Mouse (Mus musculus): ENCODE results near the gene Fgd6. TPM values are rescaled to one million over a fixed set of nuclear protein-coding genes. Genes with fewer than 3 reads are reported as not detected.

Fgd6 gene
- total and polyA plus RNA-seq, 2 experiments from 2014 or later, result 1.4 to 3.1 TPM

DNA sequence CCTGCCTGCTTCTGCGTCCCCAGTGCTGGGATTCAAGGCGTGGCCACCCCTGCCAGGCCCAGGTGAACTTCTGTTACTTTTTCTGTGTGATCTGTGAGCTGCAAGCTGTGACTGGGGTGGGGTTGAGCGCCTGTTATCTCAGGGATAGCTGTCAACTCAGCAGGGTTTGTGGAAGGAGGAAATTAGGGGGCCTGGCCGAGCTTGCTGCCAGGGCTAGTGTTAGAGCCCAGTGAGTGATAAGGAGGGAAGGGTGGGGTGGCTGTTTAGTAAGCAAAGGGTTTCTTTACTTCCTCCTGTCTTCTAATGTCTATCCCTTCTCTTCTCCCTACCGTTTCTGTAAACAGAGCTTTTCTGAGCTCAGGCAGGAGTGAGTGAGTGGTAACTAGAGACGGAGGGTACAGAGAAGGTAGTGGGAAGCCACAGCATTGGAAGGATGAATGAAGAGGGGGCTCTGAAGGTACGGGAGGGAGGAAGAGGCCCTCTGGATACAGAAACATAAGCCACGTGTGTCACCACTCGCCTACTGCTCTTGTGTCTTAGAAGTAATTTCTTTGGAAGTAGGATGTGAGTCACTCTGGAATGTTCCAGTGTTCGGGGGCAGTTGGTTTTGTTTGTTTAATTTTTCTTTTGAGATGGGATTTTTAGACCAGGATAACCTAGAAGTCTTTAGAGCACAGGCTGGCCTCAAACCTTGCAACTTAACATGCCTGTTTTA is 12.2 kb downstream of the Fgd6 start:
- DNase-seq (ENCODE audit: low spot score), result no peak
- no peak overlapping the region for H3K4me3 ChIP-seq (ENCODE audit: low read depth, low read length)
- TF ChIP-seq CTCF (IDR thresholded peaks at IDR 0.05), result no peak
- no peak overlapping the region for H3K4me2 ChIP-seq (ENCODE audit: low read depth, low read length, poor library complexity, severe bottlenecking)
- no peak overlapping the region for H3K27ac ChIP-seq (ENCODE audit: low read depth, low read length)
- no peak overlapping the region for H3K9ac ChIP-seq (replicated peaks; ENCODE audit: low read length, poor library complexity, severe bottlenecking)
- no peaks in the 10 kb centered on the region for H3K9me3 ChIP-seq (ENCODE audit: low read length)
- ATAC-seq (ENCODE audit: low FRiP score), result no peak
- no peaks in the 10 kb centered on the region for H3K36me3 ChIP-seq (ENCODE audit: insufficient read depth, low read length)
- H3K27me3 ChIP-seq (ENCODE audit: insufficient read depth, low read length), result no peaks in the 10 kb centered on the region
- 77% methylated on average over 10 of the region's 10 CpGs for WGBS
- no peaks in the 10 kb centered on the region for H3K4me1 ChIP-seq (ENCODE audit: insufficient read depth, low read length)

DNA sequence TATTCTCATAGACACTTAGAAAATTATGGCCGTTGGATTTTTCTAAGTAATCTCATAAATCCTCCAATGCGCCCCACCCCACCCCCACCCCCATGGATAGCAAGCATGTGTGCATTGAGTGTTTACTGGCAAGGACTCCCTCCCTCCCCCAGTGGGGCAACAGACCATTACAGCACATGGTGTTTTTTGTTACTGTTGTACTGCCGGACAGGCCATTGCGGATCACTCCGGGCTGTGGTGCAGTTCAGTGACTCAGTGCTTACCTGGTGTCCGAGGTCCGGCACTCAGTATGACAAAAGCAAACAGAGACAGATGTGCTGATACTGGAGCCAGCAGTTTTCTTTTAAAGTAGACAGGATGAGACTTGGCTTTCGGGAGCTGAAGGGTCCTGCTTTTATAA is 13.3 kb downstream of the Fgd6 start:
- Histone ChIP-seq H3K9ac (replicated peaks; ENCODE audit: low read length, poor library complexity, severe bottlenecking) (no peak overlapping the region), H3K27me3 (ENCODE audit: insufficient read depth, low read length) (no peaks in the 10 kb centered on the region), H3K4me2 (ENCODE audit: low read depth, low read length, poor library complexity, severe bottlenecking) (no peak overlapping the region), H3K4me3 (ENCODE audit: low read depth, low read length) (no peak overlapping the region), H3K27ac (ENCODE audit: low read depth, low read length) (no peak overlapping the region), H3K9me3 (ENCODE audit: low read length) (no peaks in the 10 kb centered on the region), H3K36me3 (ENCODE audit: insufficient read depth, low read length) (no peaks in the 10 kb centered on the region), H3K4me1 (ENCODE audit: insufficient read depth, low read length) (no peaks in the 10 kb centered on the region)
- no peak for DNase-seq (ENCODE audit: low spot score)
- no peak for TF ChIP-seq CTCF (IDR thresholded peaks at IDR 0.05)
- no peak for ATAC-seq (ENCODE audit: low FRiP score)
- WGBS, result 81% methylated on average over 8 of the region's 8 CpGs

DNA sequence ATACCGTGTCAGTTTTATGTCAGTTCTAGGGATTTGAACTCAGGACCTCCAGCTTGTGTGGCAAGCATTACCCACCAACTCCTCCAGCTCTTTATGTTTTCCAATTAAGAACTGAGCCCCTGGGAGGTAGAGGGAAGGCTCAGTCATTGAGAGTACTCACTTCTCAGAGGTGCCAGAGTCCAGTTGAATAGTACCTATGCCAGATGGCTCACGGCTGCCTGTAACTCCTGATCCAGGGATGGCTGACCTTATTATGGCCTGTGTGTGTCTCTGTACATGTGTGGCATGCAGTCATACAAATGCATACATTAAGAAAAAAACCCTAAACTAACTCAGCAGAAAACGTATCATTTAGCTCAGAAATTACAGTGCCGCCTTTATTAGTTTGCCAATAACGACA is 14.9 kb downstream of the Fgd6 start:
- no peak overlapping the region for H3K27ac ChIP-seq (ENCODE audit: low read depth, low read length)
- no peak overlapping the region for H3K4me2 ChIP-seq (ENCODE audit: low read depth, low read length, poor library complexity, severe bottlenecking)
- no peak overlapping the region for H3K9ac ChIP-seq (replicated peaks; ENCODE audit: low read length, poor library complexity, severe bottlenecking)
- no peaks in the 10 kb centered on the region for H3K36me3 ChIP-seq (ENCODE audit: insufficient read depth, low read length)
- no peaks in the 10 kb centered on the region for H3K27me3 ChIP-seq (ENCODE audit: insufficient read depth, low read length)
- DNase-seq (ENCODE audit: low spot score) (no peak), ATAC-seq (ENCODE audit: low FRiP score) (no peak)
- no peaks in the 10 kb centered on the region for H3K9me3 ChIP-seq (ENCODE audit: low read length)
- H3K4me1 ChIP-seq (ENCODE audit: insufficient read depth, low read length), result no peaks in the 10 kb centered on the region
- 96% methylated on average over 5 of the region's 5 CpGs for WGBS
- no peak overlapping the region for H3K4me3 ChIP-seq (ENCODE audit: low read depth, low read length)
- no peak for TF ChIP-seq CTCF (IDR thresholded peaks at IDR 0.05)

- WGBS, result 79% methylated on average over 6 of the region's 6 CpGs
- DNase-seq (ENCODE audit: low spot score) (no peak), ATAC-seq (ENCODE audit: low FRiP score) (no peak)
- H3K9ac ChIP-seq (replicated peaks; ENCODE audit: low read length, poor library complexity, severe bottlenecking), result no peak overlapping the region
- H3K36me3 ChIP-seq (ENCODE audit: insufficient read depth, low read length), result no peaks in the 10 kb centered on the region
- no peak overlapping the region for H3K4me3 ChIP-seq (ENCODE audit: low read depth, low read length)
- H3K4me1 ChIP-seq (ENCODE audit: insufficient read depth, low read length), result no peaks in the 10 kb centered on the region
- H3K9me3 ChIP-seq (ENCODE audit: low read length), result no peaks in the 10 kb centered on the region
- H3K4me2 ChIP-seq (ENCODE audit: low read depth, low read length, poor library complexity, severe bottlenecking), result no peak overlapping the region
- no peak for TF ChIP-seq CTCF (IDR thresholded peaks at IDR 0.05)
- no peaks in the 10 kb centered on the region for H3K27me3 ChIP-seq (ENCODE audit: insufficient read depth, low read length)
- no peak overlapping the region for H3K27ac ChIP-seq (ENCODE audit: low read depth, low read length)
These were observed 20.7 kb downstream of the Fgd6 start for GRCm38 (mm10) chr10:94056487-94056886.

GRCm38 (mm10) chr10:94059618-94060055 is 23.8 kb downstream of the Fgd6 start:
- no peak for TF ChIP-seq CTCF (IDR thresholded peaks at IDR 0.05)
- Histone ChIP-seq H3K4me3 (ENCODE audit: low read depth, low read length) (no peak overlapping the region), H3K4me1 (ENCODE audit: insufficient read depth, low read length) (no peaks in the 10 kb centered on the region), H3K27me3 (ENCODE audit: insufficient read depth, low read length) (no peaks in the 10 kb centered on the region), H3K9ac (replicated peaks; ENCODE audit: low read length, poor library complexity, severe bottlenecking) (no peak overlapping the region), H3K4me2 (ENCODE audit: low read depth, low read length, poor library complexity, severe bottlenecking) (no peak overlapping the region), H3K36me3 (ENCODE audit: insufficient read depth, low read length) (no peaks in the 10 kb centered on the region), H3K27ac (ENCODE audit: low read depth, low read length) (no peak overlapping the region), H3K9me3 (ENCODE audit: low read length) (no peaks in the 10 kb centered on the region)
- 95% methylated on average over 8 of the region's 8 CpGs for whole genome bisulfite sequencing
- DNase-seq (ENCODE audit: low spot score) (no peak), ATAC-seq (ENCODE audit: low FRiP score) (no peak)

- no peaks in the 10 kb centered on the region for H3K36me3 ChIP-seq (ENCODE audit: insufficient read depth, low read length)
- ATAC-seq (ENCODE audit: low FRiP score) (no peak), DNase-seq (ENCODE audit: low spot score) (no peak)
- H3K27me3 ChIP-seq (ENCODE audit: insufficient read depth, low read length), result no peaks in the 10 kb centered on the region
- 85% methylated on average over 8 of the region's 8 CpGs for WGBS
- no peak for TF ChIP-seq CTCF (IDR thresholded peaks at IDR 0.05)
- no peak overlapping the region for H3K27ac ChIP-seq (ENCODE audit: low read depth, low read length)
- no peak overlapping the region for H3K4me2 ChIP-seq (ENCODE audit: low read depth, low read length, poor library complexity, severe bottlenecking)
- no peaks in the 10 kb centered on the region for H3K9me3 ChIP-seq (ENCODE audit: low read length)
- H3K4me3 ChIP-seq (ENCODE audit: low read depth, low read length), result no peak overlapping the region
- no peaks in the 10 kb centered on the region for H3K4me1 ChIP-seq (ENCODE audit: insufficient read depth, low read length)
- no peak overlapping the region for H3K9ac ChIP-seq (replicated peaks; ENCODE audit: low read length, poor library complexity, severe bottlenecking)
These were observed 24.4 kb downstream of the Fgd6 start for GRCm38 (mm10) chr10:94060190-94060589.
